Mouse (Mus musculus) right cerebral cortex, postnatal 4 days (tissue): ENCODE data around the gene BC004004.

Source experiments
- DNase-seq: peaks from one replicate; pipeline ENCODE4 v3.0.0-alpha.2; 2022

Gene BC004004

GRCm38 (mm10) chr17:29355461-29355840 lies 86.9 kb downstream of the BC004004 start:
- DNase-seq = no peak

GRCm38 (mm10) chr17:29355841-29356478 lies 87.4 kb downstream of the BC004004 start:
- peak; percentile 60 for DNase-seq

GRCm38 (mm10) chr17:29356479-29356856 lies 87.9 kb downstream of the BC004004 start:
- peak; percentile 64 for DNase-seq

GRCm38 (mm10) chr17:29356882-29357281 lies 88.3 kb downstream of the BC004004 start:
- DNase-seq = no peak

- no peak for DNase-seq
Measured at GRCm38 (mm10) chr17:29358928-29359327, 90.3 kb downstream of the BC004004 start.

- DNase-seq = no peak
Measured at GRCm38 (mm10) chr17:29360761-29361221, 92.2 kb downstream of the BC004004 start, which contains the start of gene Fgd2. TSS of gene Fgd2 (plus strand) at chr17:29360914.

- DNase-seq = no peak
Measured at GRCm38 (mm10) chr17:29361982-29362691, 93.5 kb downstream of the BC004004 start.

- no peak for DNase-seq
Measured at GRCm38 (mm10) chr17:29363109-29363508, 94.5 kb downstream of the BC004004 start.
